Mouse (Mus musculus) midbrain, embryonic 16.5 days (tissue): ENCODE results near the gene AI182371. TPM values are rescaled to one million over a fixed set of nuclear protein-coding genes. Genes with fewer than 3 reads are reported as not detected.

Source experiments
- ATAC-seq: fragments of 200-750 bp; cut with Nextera tagmentation; 2 replicates; pipeline ENCODE4 v1.8.0; 2017; ENCODE audit warnings: moderate TSS enrichment
- H3K27ac ChIP-seq: fragments of 300-500 bp; sonication (generic); 2 replicates; pipeline ENCODE4 v1.5.1; 2014; ENCODE audit warnings: mild to moderate bottlenecking, low read length, mixed read lengths
- H3K27me3 ChIP-seq: fragments of 300-500 bp; sonication (generic); 2 replicates; pipeline ENCODE4 v1.6.1; 2014; ENCODE audit warnings: low read depth, low read length, mixed read lengths; ENCODE audit not compliant: control insufficient read depth, insufficient read depth
- H3K36me3 ChIP-seq: fragments of 300-500 bp; sonication (generic); 2 replicates; pipeline ENCODE4 v1.6.1; 2014; ENCODE audit warnings: mild to moderate bottlenecking, low read length, moderate library complexity, mixed read lengths; ENCODE audit not compliant: control insufficient read depth, insufficient read depth
- H3K4me1 ChIP-seq: fragments of 300-500 bp; sonication (generic); 2 replicates; pipeline ENCODE4 v1.6.1; 2014; ENCODE audit warnings: mild to moderate bottlenecking, low read length, mixed read lengths; ENCODE audit not compliant: control insufficient read depth, insufficient read depth
- H3K4me2 ChIP-seq: fragments of 300-500 bp; sonication (generic); 2 replicates; pipeline ENCODE4 v1.6.1; 2014; ENCODE audit warnings: mild to moderate bottlenecking, low read length, mixed read lengths
- H3K4me3 ChIP-seq: fragments of 300-500 bp; sonication (generic); 2 replicates; pipeline ENCODE4 v1.5.1; 2014; ENCODE audit warnings: low read depth, mild to moderate bottlenecking, low read length, moderate library complexity, mixed read lengths
- H3K9ac ChIP-seq: fragments of 300-500 bp; sonication (generic); 2 replicates; pipeline ENCODE4 v1.6.1; 2014; ENCODE audit warnings: low read depth, low read length, mixed read lengths
- H3K9me3 ChIP-seq: fragments of 300-500 bp; sonication (generic); replicated peaks from 2 replicates; pipeline ENCODE4 v1.6.1; 2014; ENCODE audit warnings: mild to moderate bottlenecking, low read length, mixed read lengths; ENCODE audit not compliant: control insufficient read depth, poor library complexity, severe bottlenecking
- WGBS: fragments of 180-500 bp; shearing (Covaris S2); extraction: QIAGEN DNeasy Blood & Tissue Kit; methylation state at CpG from one replicate; pipeline ENCODE4 v1.1.7; 2014; 5-methylcytosine and 5-hydroxymethylcytosine counted together
- polyA plus RNA-seq: library from polyadenylated mRNA; unstranded; fragments of >200 nt; fragmentation: Nextera tagmentation; extraction: Ambion mirVana; gene quantifications from 2 replicates; pipeline ENCODE4 v1.2.1, GENCODE M21; 2015

The AI182371 gene
- polyA plus RNA-seq, 1 experiment from 2014 or later, result 0.80 TPM

DNA sequence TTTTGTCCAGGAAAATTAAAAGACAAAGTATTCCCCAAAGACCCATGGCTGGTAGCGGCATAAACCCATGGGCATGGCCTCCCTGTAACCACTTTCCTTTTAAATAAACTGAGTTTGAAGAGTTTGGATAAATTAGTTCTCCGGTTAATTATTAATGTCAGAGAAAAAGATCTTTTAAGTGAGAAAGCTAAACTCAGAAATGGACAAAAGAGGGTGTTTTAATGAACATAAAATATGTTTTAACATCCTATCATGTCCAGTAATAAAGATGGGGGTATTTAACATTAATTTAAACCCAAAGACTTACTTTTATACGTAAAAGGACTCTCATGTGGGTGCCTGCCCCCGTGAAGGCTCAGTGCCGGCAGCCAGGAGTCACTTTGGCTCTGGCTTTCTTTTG is 40.0 kb downstream of the AI182371 start, which contains the start of gene Hc:
Gene Hc, minus strand, starts transcription at position 101 of the 400 bp plus-strand sequence.
- Histone ChIP-seq H3K36me3 (no peaks in the 10 kb centered on the region), H3K9me3 (no peaks in the 10 kb centered on the region), H3K4me2 (no peak within 1 kb of the TSS), H3K9ac (no peak within 1 kb of the TSS), H3K4me3 (no peak within 1 kb of the TSS), H3K4me1 (no peaks in the 10 kb centered on the region), H3K27ac (no peak within 1 kb of the TSS), H3K27me3 (no peaks in the 10 kb centered on the region)
- no peak for ATAC-seq
- WGBS, result 84% methylated on average over 5 of the region's 5 CpGs

DNA sequence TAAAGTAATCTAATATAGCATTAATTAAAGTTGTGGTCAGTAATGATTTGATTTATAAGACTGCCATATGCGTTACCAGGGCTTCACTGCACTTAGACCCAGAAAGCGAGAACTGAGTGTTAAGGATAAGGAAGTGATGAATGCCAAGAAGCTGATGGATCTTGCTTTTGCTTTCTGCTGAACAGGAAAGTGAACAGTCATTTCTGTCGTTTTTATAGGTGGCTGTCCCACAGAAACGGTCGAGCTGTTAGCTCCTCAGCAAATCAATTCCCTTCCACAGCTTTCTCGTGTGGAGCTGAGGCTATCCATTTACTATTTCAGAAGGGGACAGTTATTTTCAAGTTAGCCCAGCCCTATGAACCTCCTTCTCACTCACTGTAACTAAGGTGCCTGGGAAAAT is 40.4 kb downstream of the AI182371 start:
- ATAC-seq, result no peak
- Histone ChIP-seq H3K4me1 (no peaks in the 10 kb centered on the region), H3K36me3 (no peaks in the 10 kb centered on the region), H3K4me2 (no peak overlapping the region), H3K9me3 (no peaks in the 10 kb centered on the region), H3K4me3 (no peak overlapping the region), H3K9ac (no peak overlapping the region), H3K27ac (no peak overlapping the region), H3K27me3 (no peaks in the 10 kb centered on the region)
- WGBS, result 86% methylated on average over 6 of the region's 6 CpGs

DNA sequence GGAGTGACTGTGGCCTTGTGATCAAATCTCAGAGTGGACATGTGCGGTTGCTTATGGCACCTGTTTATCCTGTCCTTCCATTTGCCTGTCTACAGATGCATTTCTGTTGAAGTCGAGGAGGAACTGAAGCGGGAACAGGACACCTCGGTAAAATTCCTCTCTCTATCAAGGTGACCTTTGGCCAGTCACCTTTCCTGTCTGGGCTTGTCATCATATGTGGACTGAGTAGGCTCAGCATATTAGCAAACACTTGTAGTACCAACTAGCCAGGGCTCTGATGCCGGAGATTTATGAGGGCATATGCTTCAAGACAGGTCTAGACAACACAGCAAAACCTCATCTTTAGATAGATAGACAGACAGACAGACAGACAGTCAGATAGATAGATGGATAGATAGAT is 41.1 kb downstream of the AI182371 start:
- Histone ChIP-seq H3K9ac (no peak overlapping the region), H3K27me3 (no peaks in the 10 kb centered on the region), H3K9me3 (no peaks in the 10 kb centered on the region), H3K4me3 (no peak overlapping the region), H3K4me1 (no peaks in the 10 kb centered on the region), H3K36me3 (no peaks in the 10 kb centered on the region), H3K27ac (no peak overlapping the region), H3K4me2 (no peak overlapping the region)
- 92% methylated on average over 5 of the region's 5 CpGs for WGBS
- ATAC-seq, result no peak

DNA sequence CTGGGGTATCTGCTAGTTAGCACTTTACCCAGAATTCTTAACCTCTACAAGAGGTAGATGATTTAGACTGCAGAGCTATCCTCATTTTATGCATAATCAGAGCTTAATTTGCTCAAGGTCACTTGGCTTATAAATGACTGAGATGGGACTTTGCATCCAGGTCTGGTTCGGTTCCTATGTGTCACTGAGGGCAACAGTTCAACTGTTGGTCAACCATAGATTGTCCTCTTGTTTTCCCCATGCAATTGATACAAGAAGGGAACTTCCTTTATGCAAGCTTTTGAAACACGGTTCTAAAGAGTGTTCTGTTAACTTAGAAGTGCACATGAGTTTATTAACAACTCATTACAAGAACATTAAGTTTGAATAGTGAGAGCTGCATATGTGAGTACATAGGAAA is 43.0 kb downstream of the AI182371 start:
- no peaks in the 10 kb centered on the region for H3K27me3 ChIP-seq
- no peaks in the 10 kb centered on the region for H3K9me3 ChIP-seq
- H3K4me2 ChIP-seq, result no peak overlapping the region
- H3K36me3 ChIP-seq, result no peaks in the 10 kb centered on the region
- 81% methylated on average over 2 of the region's 2 CpGs for WGBS
- ATAC-seq, result no peak
- no peak overlapping the region for H3K27ac ChIP-seq
- no peak overlapping the region for H3K9ac ChIP-seq
- H3K4me1 ChIP-seq, result no peaks in the 10 kb centered on the region
- no peak overlapping the region for H3K4me3 ChIP-seq

DNA sequence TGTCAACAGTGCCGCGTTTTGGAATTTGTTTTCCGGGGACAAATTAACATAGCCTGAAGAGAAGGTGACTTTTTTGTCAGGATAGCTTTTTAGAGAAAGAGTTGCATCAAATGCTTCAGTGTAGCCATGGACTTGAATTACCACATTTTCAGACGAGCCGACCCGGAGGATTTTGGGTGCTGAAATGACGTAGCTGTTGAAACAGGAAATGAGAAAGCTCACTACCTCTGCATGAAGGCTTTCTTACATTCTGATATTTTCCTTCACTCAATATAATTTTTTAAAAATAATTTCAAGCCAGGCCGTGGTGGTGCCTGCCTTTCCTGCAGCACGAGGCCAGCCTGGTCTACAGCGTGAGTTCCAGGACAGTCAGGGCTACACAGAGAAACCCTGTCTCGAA is 44.1 kb downstream of the AI182371 start:
- no peaks in the 10 kb centered on the region for H3K9me3 ChIP-seq
- H3K27me3 ChIP-seq, result no peaks in the 10 kb centered on the region
- WGBS, result 91% methylated on average over 11 of the region's 11 CpGs
- H3K4me3 ChIP-seq, result no peak overlapping the region
- H3K27ac ChIP-seq, result no peak overlapping the region
- no peak for ATAC-seq
- no peaks in the 10 kb centered on the region for H3K4me1 ChIP-seq
- no peak overlapping the region for H3K9ac ChIP-seq
- no peaks in the 10 kb centered on the region for H3K36me3 ChIP-seq
- no peak overlapping the region for H3K4me2 ChIP-seq

GRCm38 (mm10) chr2:35048851-35049250 is 52.5 kb downstream of the AI182371 start:
- Histone ChIP-seq H3K9ac (no peak overlapping the region), H3K4me1 (no peaks in the 10 kb centered on the region), H3K27ac (no peak overlapping the region), H3K4me3 (no peak overlapping the region), H3K4me2 (no peak overlapping the region), H3K9me3 (no peaks in the 10 kb centered on the region), H3K36me3 (no peaks in the 10 kb centered on the region), H3K27me3 (no peaks in the 10 kb centered on the region)
- no peak for ATAC-seq
- 34% methylated on average over 5 of the region's 5 CpGs for WGBS

GRCm38 (mm10) chr2:35044956-35045355 is 56.4 kb downstream of the AI182371 start:
- WGBS, result 83% methylated on average over 2 of the region's 2 CpGs
- H3K9ac ChIP-seq, result no peak overlapping the region
- H3K4me3 ChIP-seq, result no peak overlapping the region
- no peak overlapping the region for H3K27ac ChIP-seq
- H3K4me2 ChIP-seq, result no peak overlapping the region
- H3K27me3 ChIP-seq, result no peaks in the 10 kb centered on the region
- H3K4me1 ChIP-seq, result no peaks in the 10 kb centered on the region
- H3K36me3 ChIP-seq, result no peaks in the 10 kb centered on the region
- no peak for ATAC-seq
- no peaks in the 10 kb centered on the region for H3K9me3 ChIP-seq

DNA sequence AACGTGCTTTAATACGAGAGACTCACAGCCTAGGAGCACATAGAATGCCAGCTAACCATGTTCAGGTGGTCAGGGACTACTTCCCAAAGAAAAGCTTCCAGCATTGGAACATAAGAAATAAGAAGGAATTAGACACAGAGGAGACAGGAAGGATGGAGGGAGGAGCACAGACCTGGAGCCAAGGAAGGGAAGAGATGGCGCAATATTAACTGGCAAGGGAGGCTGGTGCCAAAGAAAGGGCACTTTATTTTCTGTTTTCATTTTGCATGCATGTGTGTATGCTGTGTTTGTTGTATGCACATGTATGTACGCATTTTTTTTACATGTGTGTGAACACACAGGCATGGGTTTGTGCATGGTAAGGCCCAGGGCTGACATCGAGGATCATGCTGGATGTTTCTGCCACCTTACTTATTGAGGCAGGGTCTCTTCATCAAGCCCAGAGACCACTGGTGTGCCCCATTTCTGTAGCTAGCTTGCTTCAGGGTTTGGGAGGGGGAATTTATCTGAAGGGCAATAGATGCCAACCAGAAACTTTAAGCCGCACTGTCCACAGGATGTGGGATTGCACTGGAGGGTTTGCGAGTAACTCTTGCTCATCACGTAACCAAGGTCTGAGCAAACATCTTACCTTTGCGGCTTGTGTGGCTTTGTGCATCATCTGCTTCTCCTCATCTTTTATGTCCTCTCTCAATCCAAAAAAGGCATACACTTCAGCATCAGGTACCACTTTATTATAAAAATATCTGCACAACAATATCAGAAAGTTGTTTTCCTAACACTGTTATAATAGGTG is 62.6 kb downstream of the AI182371 start:
- Histone ChIP-seq H3K4me3 (no peak overlapping the region), H3K9me3 (no peaks in the 10 kb centered on the region), H3K36me3 (no peaks in the 10 kb centered on the region), H3K27ac (no peak overlapping the region), H3K27me3 (no peaks in the 10 kb centered on the region), H3K4me2 (no peak overlapping the region), H3K4me1 (no peaks in the 10 kb centered on the region), H3K9ac (no peak overlapping the region)
- 87% methylated on average over 9 of the region's 9 CpGs for WGBS
- no peak for ATAC-seq
